Mouse (Mus musculus) liver, embryonic 11.5 days (tissue): Measurements from ENCODE around the gene Aarsd1. TPM values are rescaled to one million over a fixed set of nuclear protein-coding genes. Genes with fewer than 3 reads are reported as not detected.
"Not testable (repeated sequence)": the region's sequence is repeated elsewhere in the genome, so short reads cannot be mapped to it uniquely, and the experiment has no call there.

Source experiments
- ATAC-seq: fragments of 200-750 bp; cut with Nextera tagmentation; replicated peaks from 2 replicates; pipeline ENCODE4 v1.8.0; 2017; ENCODE audit warnings: moderate number of reproducible peaks, mild to moderate bottlenecking, moderate TSS enrichment, moderate library complexity; ENCODE audit not compliant: low FRiP score
- DNase-seq: peaks from one replicate; pipeline ENCODE4 v3.0.0-alpha.2; 2017; ENCODE audit warnings: low spot score
- H3K27ac ChIP-seq: fragments of 300-500 bp; sonication (generic); 2 replicates; pipeline ENCODE4 v1.5.1; 2014; ENCODE audit warnings: mild to moderate bottlenecking, low read depth, low read length, control low read depth
- H3K27me3 ChIP-seq: fragments of 300-500 bp; sonication (generic); replicated peaks from 2 replicates; pipeline ENCODE4 v1.6.1; 2014; ENCODE audit warnings: low read length, mixed read lengths; ENCODE audit not compliant: control insufficient read depth, insufficient read depth
- H3K36me3 ChIP-seq: fragments of 300-500 bp; sonication (generic); 2 replicates; pipeline ENCODE4 v1.6.1; 2014; ENCODE audit warnings: mild to moderate bottlenecking, low read length, moderate library complexity, mixed read lengths; ENCODE audit not compliant: control insufficient read depth, insufficient read depth
- H3K4me1 ChIP-seq: fragments of 300-500 bp; sonication (generic); replicated peaks from 2 replicates; pipeline ENCODE4 v1.6.1; 2014; ENCODE audit warnings: low read length, mixed read lengths; ENCODE audit not compliant: control insufficient read depth, insufficient read depth
- H3K4me2 ChIP-seq: fragments of 300-500 bp; sonication (generic); 2 replicates; pipeline ENCODE4 v1.6.1; 2014; ENCODE audit warnings: mild to moderate bottlenecking, control low read depth, moderate library complexity
- H3K4me3 ChIP-seq: fragments of 300-500 bp; sonication (generic); 2 replicates; pipeline ENCODE4 v1.5.1; 2014; ENCODE audit warnings: low read depth, low read length, control low read depth
- H3K9ac ChIP-seq: fragments of 300-500 bp; sonication (generic); 2 replicates; pipeline ENCODE4 v1.6.1; 2014; ENCODE audit warnings: low read depth, low read length, control low read depth
- H3K9me3 ChIP-seq: fragments of 300-500 bp; sonication (generic); 2 replicates; pipeline ENCODE4 v1.6.1; 2016; ENCODE audit warnings: low read length, inconsistent platforms, mixed read lengths; ENCODE audit not compliant: control insufficient read depth
- WGBS: fragments of 180-500 bp; shearing (Covaris S2); extraction: QIAGEN DNeasy Blood & Tissue Kit; methylation state at CpG from one replicate; pipeline ENCODE4 v1.1.7; 2014; 5-methylcytosine and 5-hydroxymethylcytosine counted together
- polyA plus RNA-seq: library from polyadenylated mRNA; unstranded; fragments of >200 nt; fragmentation: Nextera tagmentation; extraction: Ambion mirVana; gene quantifications from 2 replicates; pipeline ENCODE4 v1.2.1, GENCODE M21; 2014

Aarsd1 gene
- polyA plus RNA-seq, 1 experiment from 2014 or later: 92.3 TPM

DNA sequence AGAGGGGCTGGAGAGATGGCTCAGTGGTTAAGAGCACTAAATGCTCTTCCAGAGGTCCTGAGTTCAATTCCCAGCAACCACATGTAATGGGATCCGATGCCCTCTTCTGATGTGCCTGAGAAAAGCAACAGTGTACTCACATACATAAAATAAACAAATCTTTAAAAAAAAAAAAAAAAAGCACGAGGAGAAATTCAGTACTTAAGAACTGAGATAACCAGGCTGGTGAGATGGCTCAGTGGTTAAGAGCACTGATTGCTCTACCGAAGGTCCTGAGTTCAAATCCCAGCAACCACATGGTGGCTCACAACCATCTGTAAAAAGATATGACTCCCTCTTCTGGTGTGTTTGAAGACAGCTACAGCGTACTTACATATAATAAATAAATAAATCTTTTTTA, 32.2 kb upstream of the Aarsd1 start:
- H3K4me3 ChIP-seq, ATAC-seq, H3K9me3 ChIP-seq, H3K36me3 ChIP-seq, H3K27me3 ChIP-seq, H3K27ac ChIP-seq, H3K9ac ChIP-seq, DNase-seq: not testable (repeated sequence)
- Histone ChIP-seq H3K4me2 (peak overlapping the region; percentile 76), H3K4me1 (peaks cover 22% of the 10 kb centered on the region)
- WGBS: 66% methylated on average over 4 of the region's 4 CpGs

DNA sequence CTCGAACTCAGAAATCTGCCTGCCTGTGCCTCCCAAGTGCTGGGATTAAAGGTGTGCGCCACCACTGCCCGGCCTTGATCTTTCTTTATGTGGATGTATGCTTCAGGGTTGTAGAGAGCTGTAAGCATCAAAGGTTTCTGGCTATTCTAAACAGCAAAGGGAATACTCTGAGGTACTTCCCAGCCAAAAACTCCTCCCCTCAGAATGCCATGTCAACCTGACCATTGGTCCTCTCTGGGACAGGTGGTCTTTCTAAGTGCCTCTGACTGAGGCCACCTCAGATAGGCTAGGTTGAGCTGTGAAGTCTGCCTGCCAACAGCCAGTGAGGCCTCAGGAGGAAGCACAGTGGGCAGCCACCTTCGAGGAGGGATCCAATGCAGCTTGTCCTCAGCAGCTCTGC, 31.5 kb upstream of the Aarsd1 start:
- peak overlapping the region; percentile 73 for H3K4me3 ChIP-seq
- peaks cover 29% of the 10 kb centered on the region for H3K4me1 ChIP-seq
- ATAC-seq: 0 out of 2 replicates have a peak, but pooled peaks have one; percentile 22
- H3K27ac ChIP-seq: peak overlapping the region; percentile 88
- H3K9me3 ChIP-seq: no peaks in the 10 kb centered on the region
- DNase-seq: no peak
- peaks cover 13% of the 10 kb centered on the region for H3K36me3 ChIP-seq
- peak overlapping the region; percentile 76 for H3K9ac ChIP-seq
- 62% methylated on average over 4 of the region's 4 CpGs for WGBS
- peak overlapping the region; percentile 76 for H3K4me2 ChIP-seq
- H3K27me3 ChIP-seq: no peaks in the 10 kb centered on the region

DNA sequence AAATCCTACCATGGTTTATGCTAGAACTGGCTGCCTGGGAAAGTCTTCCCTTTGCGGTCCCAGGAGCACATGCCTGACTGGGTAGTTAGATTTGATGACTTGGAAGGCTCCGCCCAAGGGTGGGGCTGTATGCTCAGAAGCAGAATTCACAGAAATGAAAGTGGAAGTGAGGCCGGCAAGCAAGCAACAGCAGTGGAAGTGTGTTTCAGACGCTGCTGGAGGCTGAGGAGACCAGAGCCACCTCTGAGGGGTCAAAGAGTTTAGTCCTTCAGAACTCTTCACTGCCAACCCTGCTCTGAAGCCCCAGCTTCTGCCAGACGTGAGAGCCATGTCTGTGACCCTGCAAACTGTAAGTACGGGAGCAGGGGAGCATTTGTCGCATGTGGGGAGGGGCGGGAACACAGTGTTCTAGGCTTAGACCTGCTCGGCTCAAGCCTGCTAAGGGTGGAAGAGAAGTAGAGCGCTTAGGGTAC, 30.9 kb upstream of the Aarsd1 start, which contains the start of gene Ifi35:
Gene Ifi35 (plus strand): TSS at position 134 of the 473 bp plus-strand sequence.
- WGBS: 15% methylated on average over 10 of the region's 10 CpGs
- no peaks in the 10 kb centered on the region for H3K9me3 ChIP-seq
- peak within 1 kb of the TSS; percentile 76 for H3K9ac ChIP-seq
- peaks cover 35% of the 10 kb centered on the region for H3K4me1 ChIP-seq
- ATAC-seq (peak; percentile 84), DNase-seq (peak; percentile 69)
- peak within 1 kb of the TSS; percentile 76 for H3K4me2 ChIP-seq
- peak within 1 kb of the TSS; percentile 88 for H3K27ac ChIP-seq
- H3K4me3 ChIP-seq: peak within 1 kb of the TSS; percentile 73
- peaks cover 19% of the 10 kb centered on the region for H3K36me3 ChIP-seq
- H3K27me3 ChIP-seq: no peaks in the 10 kb centered on the region

GRCm38 (mm10) chr11:101447786-101448185, 30.4 kb upstream of the Aarsd1 start:
- peak overlapping the region; percentile 76 for H3K4me2 ChIP-seq
- peaks cover 22% of the 10 kb centered on the region for H3K36me3 ChIP-seq
- H3K27me3 ChIP-seq: no peaks in the 10 kb centered on the region
- no peak for ATAC-seq
- DNase-seq: no peak
- peak overlapping the region; percentile 88 for H3K27ac ChIP-seq
- peaks cover 39% of the 10 kb centered on the region for H3K4me1 ChIP-seq
- peak overlapping the region; percentile 73 for H3K4me3 ChIP-seq
- WGBS: 78% methylated on average over 5 of the region's 5 CpGs
- H3K9ac ChIP-seq: no peak overlapping the region
- H3K9me3 ChIP-seq: no peaks in the 10 kb centered on the region

DNA sequence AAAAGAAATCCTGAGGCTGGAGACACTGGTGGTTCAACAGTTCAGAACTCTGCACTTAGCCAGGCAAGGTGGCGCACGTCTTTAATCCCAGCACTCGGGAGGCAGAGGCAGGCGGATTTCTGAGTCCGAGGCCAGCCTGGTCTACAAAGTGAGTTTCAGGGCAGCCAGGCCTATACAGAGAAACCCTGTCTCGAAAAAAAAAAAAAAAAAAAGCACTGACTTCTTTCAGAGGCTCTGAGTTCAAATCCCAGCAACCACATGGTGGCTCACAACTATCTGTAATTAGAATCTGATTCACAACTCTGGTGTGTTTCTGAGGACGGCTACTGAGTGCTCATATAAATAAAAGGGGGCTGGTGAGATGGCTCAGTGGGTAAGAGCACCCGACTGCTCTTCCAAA, 29.4 kb upstream of the Aarsd1 start:
- not testable (repeated sequence) for H3K27ac ChIP-seq, H3K4me3 ChIP-seq, ATAC-seq, H3K9me3 ChIP-seq, DNase-seq, H3K4me2 ChIP-seq, H3K9ac ChIP-seq, H3K27me3 ChIP-seq
- peaks cover 22% of the 10 kb centered on the region for H3K36me3 ChIP-seq
- WGBS: 81% methylated on average over 8 of the region's 8 CpGs
- H3K4me1 ChIP-seq: peaks cover 35% of the 10 kb centered on the region

DNA sequence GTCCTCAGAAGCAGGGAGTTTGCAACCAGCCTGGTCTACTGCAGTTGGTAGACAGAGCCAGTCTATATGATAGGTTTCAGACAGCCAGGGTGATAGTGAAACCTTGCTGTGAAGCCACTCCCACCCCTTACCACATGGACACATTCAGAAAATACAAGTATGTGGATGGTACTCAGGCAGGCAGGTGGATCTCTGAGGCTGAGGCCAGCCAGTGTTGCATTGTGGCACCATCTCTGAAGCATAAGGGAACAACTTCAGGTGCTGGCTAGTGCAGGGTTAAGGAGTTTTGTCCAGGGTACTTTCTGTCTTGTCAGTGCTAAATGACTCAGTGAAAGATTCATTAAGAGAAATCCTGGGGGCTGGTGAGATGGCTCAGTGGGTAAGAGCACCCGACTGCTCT, 28.9 kb upstream of the Aarsd1 start:
- ATAC-seq (no peak), DNase-seq (no peak)
- no peak overlapping the region; the same call in 1 of the 2 replicates for H3K4me3 ChIP-seq
- no peak overlapping the region for H3K9ac ChIP-seq
- 77% methylated on average over 1 of the region's 1 CpGs for WGBS
- H3K36me3 ChIP-seq: peaks cover 22% of the 10 kb centered on the region
- peaks cover 34% of the 10 kb centered on the region for H3K4me1 ChIP-seq
- H3K4me2 ChIP-seq: no peak overlapping the region
- H3K27me3 ChIP-seq: no peaks in the 10 kb centered on the region
- H3K9me3 ChIP-seq: no peaks in the 10 kb centered on the region
- peak overlapping the region; percentile 38 for H3K27ac ChIP-seq

DNA sequence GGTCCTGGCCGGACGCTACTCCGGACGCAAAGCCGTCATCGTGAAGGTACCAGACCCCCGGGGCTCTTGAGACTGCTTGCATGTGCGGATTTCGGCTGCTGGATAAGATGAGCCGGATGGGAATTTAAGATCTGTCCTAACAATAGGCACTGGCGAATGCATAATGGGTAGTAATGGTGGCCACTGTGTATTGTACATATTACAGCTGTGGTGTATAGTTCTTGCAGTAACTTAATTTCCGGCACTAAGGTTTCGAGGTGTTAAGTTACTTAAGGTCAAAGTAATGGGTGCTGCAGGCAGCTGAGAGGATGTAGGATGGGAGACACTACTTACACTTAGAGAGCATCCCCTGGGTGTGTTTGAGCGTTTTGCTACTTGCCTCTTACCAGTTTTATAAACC, 25.3 kb upstream of the Aarsd1 start:
- under 1% methylated on average over 14 of the region's 14 CpGs for WGBS
- peak overlapping the region; percentile 88 for H3K4me3 ChIP-seq
- H3K4me1 ChIP-seq: peaks cover 28% of the 10 kb centered on the region
- H3K27me3 ChIP-seq: no peaks in the 10 kb centered on the region
- H3K36me3 ChIP-seq: peaks cover 22% of the 10 kb centered on the region
- DNase-seq: no peak
- H3K9me3 ChIP-seq: no peaks in the 10 kb centered on the region
- ATAC-seq: no peak
- peak overlapping the region; percentile 98 for H3K9ac ChIP-seq
- peak overlapping the region; percentile 96 for H3K4me2 ChIP-seq
- H3K27ac ChIP-seq: peak overlapping the region; percentile 60

DNA sequence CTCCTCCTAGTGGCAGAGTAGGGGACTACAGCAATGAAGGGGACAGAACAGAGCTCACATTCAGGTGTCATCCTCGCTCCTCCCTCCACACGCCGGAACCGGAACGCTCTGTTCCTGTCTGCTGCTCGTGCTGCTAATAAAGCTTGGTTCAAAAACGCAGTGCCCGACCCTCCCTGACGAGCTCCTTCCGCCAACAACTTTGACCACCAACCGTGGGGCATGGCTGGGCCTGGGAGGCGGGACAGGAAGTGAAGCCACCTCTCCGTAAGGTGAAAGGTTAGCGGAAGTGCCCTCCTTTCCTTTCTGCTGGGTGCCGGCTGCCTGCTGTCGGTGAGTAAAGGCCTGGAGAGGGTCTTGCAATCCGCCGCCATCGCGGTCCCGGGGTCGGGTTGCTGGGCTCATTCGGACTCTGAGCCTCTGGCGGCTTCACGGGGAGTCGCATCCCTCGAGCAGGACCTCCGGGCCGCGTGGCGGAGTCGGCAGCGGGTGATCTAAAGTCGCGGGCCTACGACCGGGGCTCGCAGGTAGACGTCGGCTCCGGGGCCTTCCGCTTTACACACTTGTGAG, 24.8 kb upstream of the Aarsd1 start, which contains the start of gene Rpl27:
Gene Rpl27 (plus strand): TSS at position 172 of the 567 bp plus-strand sequence.
- Histone ChIP-seq H3K27ac (peak within 1 kb of the TSS; percentile 60), H3K36me3 (peaks cover 22% of the 10 kb centered on the region), H3K9ac (peak within 1 kb of the TSS; percentile 98), H3K4me1 (peaks cover 24% of the 10 kb centered on the region), H3K4me2 (peak within 1 kb of the TSS; percentile 96), H3K27me3 (no peaks in the 10 kb centered on the region), H3K9me3 (no peaks in the 10 kb centered on the region), H3K4me3 (peak within 1 kb of the TSS; percentile 88)
- peak; percentile 95 for DNase-seq
- under 1% methylated on average over 42 of the region's 42 CpGs for WGBS
- ATAC-seq: peak; percentile 98
